Mouse (Mus musculus): ENCODE data around the gene Tpx2. TPM values are rescaled to one million over a fixed set of nuclear protein-coding genes. Genes with fewer than 3 reads are reported as not detected.

The Tpx2 gene
- polyA plus RNA-seq, 1 experiment from 2014 or later: 17.2 TPM

GRCm38 (mm10) chr2:152942898-152943515 is 95.2 kb downstream of the Tpx2 start:
- Histone ChIP-seq H3K4me1 (replicated peaks; ENCODE audit: control insufficient read depth, insufficient read depth, low read length) (peaks cover 15% of the 10 kb centered on the region), H3K9me3 (ENCODE audit: control insufficient read depth, low read length) (no peaks in the 10 kb centered on the region), H3K36me3 (replicated peaks; ENCODE audit: control insufficient read depth, insufficient read depth) (no peaks in the 10 kb centered on the region), H3K27me3 (ENCODE audit: control insufficient read depth, insufficient read depth, low read length) (peaks cover 67% of the 10 kb centered on the region), H3K4me3 (replicated peaks; ENCODE audit: low read length) (peak overlapping the region; percentile 46), H3K27ac (no peak overlapping the region), H3K9ac (peak overlapping the region; percentile 57), H3K4me2 (replicated peaks) (peak overlapping the region; percentile 97)
- DNase-seq (ENCODE audit: low spot score) (no peak), ATAC-seq (ENCODE audit: low FRiP score) (peak; percentile 46; the same call in 1 of the 2 replicates)
- under 1% methylated on average over 62 of the region's 65 CpGs for WGBS

GRCm38 (mm10) chr2:152943568-152943967 is 95.8 kb downstream of the Tpx2 start:
- no peak overlapping the region for H3K27ac ChIP-seq
- H3K27me3 ChIP-seq (ENCODE audit: control insufficient read depth, insufficient read depth, low read length): peaks cover 67% of the 10 kb centered on the region
- 11% methylated on average over 8 of the region's 8 CpGs for WGBS
- H3K4me3 ChIP-seq (replicated peaks; ENCODE audit: low read length): peak overlapping the region; percentile 46
- ATAC-seq (ENCODE audit: low FRiP score): no peak
- peaks cover 15% of the 10 kb centered on the region for H3K4me1 ChIP-seq (replicated peaks; ENCODE audit: control insufficient read depth, insufficient read depth, low read length)
- peak overlapping the region; percentile 57 for H3K9ac ChIP-seq
- no peaks in the 10 kb centered on the region for H3K36me3 ChIP-seq (replicated peaks; ENCODE audit: control insufficient read depth, insufficient read depth)
- no peak for DNase-seq (ENCODE audit: low spot score)
- H3K9me3 ChIP-seq (ENCODE audit: control insufficient read depth, low read length): no peaks in the 10 kb centered on the region
- H3K4me2 ChIP-seq (replicated peaks): peak overlapping the region; percentile 97

- H3K27me3 ChIP-seq (ENCODE audit: control insufficient read depth, insufficient read depth, low read length): peaks cover 67% of the 10 kb centered on the region
These were observed 96.2 kb downstream of the Tpx2 start for GRCm38 (mm10) chr2:152944013-152944412.

More at GRCm38 (mm10) chr2:152944013-152944412, 96.2 kb downstream of the Tpx2 start:
- H3K4me3 ChIP-seq (replicated peaks; ENCODE audit: low read length): no peak overlapping the region
- no peak overlapping the region for H3K4me2 ChIP-seq (replicated peaks)
- no peaks in the 10 kb centered on the region for H3K36me3 ChIP-seq (replicated peaks; ENCODE audit: control insufficient read depth, insufficient read depth)
- no peaks in the 10 kb centered on the region for H3K9me3 ChIP-seq (ENCODE audit: control insufficient read depth, low read length)
- ATAC-seq (ENCODE audit: low FRiP score) (no peak), DNase-seq (ENCODE audit: low spot score) (no peak)
- H3K27ac ChIP-seq: no peak overlapping the region
- H3K9ac ChIP-seq: no peak overlapping the region
- WGBS: 59% methylated on average over 9 of the region's 9 CpGs
- peaks cover 15% of the 10 kb centered on the region for H3K4me1 ChIP-seq (replicated peaks; ENCODE audit: control insufficient read depth, insufficient read depth, low read length)

Small RNAs within 50 kb of the gene (microRNA-seq; reads per million reads assigned to microRNA genes)
- 0.65 reads per million for gene Mir5622

Other genes with a start within 250 kb of the Tpx2 start
- not detected in 2 replicates for gene Defb45, start 248.6 kb upstream of the Tpx2 start, polyA plus RNA-seq (2014; fragmentation: Nextera tagmentation; extraction: Ambion mirVana)
- gene Defb36, start 243.6 kb upstream of the Tpx2 start, polyA plus RNA-seq (2014; fragmentation: Nextera tagmentation; extraction: Ambion mirVana): not detected in 2 replicates
- not detected in 2 replicates for gene Defb25, start 224.9 kb upstream of the Tpx2 start, polyA plus RNA-seq (2014; fragmentation: Nextera tagmentation; extraction: Ambion mirVana)
- 0.33 and 0.87 TPM in 2 replicates for gene Rem1, start 221.0 kb upstream of the Tpx2 start, polyA plus RNA-seq (2014; fragmentation: Nextera tagmentation; extraction: Ambion mirVana)
- 155 and 164 TPM in 2 replicates for gene H13, start 178.5 kb upstream of the Tpx2 start, polyA plus RNA-seq (2014; fragmentation: Nextera tagmentation; extraction: Ambion mirVana)
- 34.0 and 41.9 TPM in 2 replicates for gene Mcts2, start 160.9 kb upstream of the Tpx2 start, polyA plus RNA-seq (2014; fragmentation: Nextera tagmentation; extraction: Ambion mirVana)
- 56.5 and 68.0 TPM in 2 replicates for gene Id1, start 111.7 kb upstream of the Tpx2 start, polyA plus RNA-seq (2014; fragmentation: Nextera tagmentation; extraction: Ambion mirVana)
- 5.8 TPM in 2 replicates for gene Cox4i2, start 93.8 kb upstream of the Tpx2 start, polyA plus RNA-seq (2014; fragmentation: Nextera tagmentation; extraction: Ambion mirVana)
- gene Bcl2l1, start 16.2 kb upstream of the Tpx2 start, polyA plus RNA-seq (2014; fragmentation: Nextera tagmentation; extraction: Ambion mirVana): 155 and 165 TPM in 2 replicates
- not detected in 2 replicates for gene Mylk2, start 63.4 kb downstream of the Tpx2 start, polyA plus RNA-seq (2014; fragmentation: Nextera tagmentation; extraction: Ambion mirVana)
- gene Foxs1, start 85.2 kb downstream of the Tpx2 start, polyA plus RNA-seq (2014; fragmentation: Nextera tagmentation; extraction: Ambion mirVana): 3.5 and 4.9 TPM in 2 replicates
- gene Dusp15, start 103.7 kb downstream of the Tpx2 start, polyA plus RNA-seq (2014; fragmentation: Nextera tagmentation; extraction: Ambion mirVana): 8.8 and 11.0 TPM in 2 replicates
- gene Ttll9, start 114.5 kb downstream of the Tpx2 start, polyA plus RNA-seq (2014; fragmentation: Nextera tagmentation; extraction: Ambion mirVana): 8.0 and 11.2 TPM in 2 replicates
- 137 and 149 TPM in 2 replicates for gene Pdrg1, start 167.5 kb downstream of the Tpx2 start, polyA plus RNA-seq (2014; fragmentation: Nextera tagmentation; extraction: Ambion mirVana)
- 0.84 and 1.8 TPM in 2 replicates for gene Xkr7, start 183.9 kb downstream of the Tpx2 start, polyA plus RNA-seq (2014; fragmentation: Nextera tagmentation; extraction: Ambion mirVana)
- gene Ccm2l, start 218.0 kb downstream of the Tpx2 start, polyA plus RNA-seq (2014; fragmentation: Nextera tagmentation; extraction: Ambion mirVana): 1.7 and 2.4 TPM in 2 replicates

Measured in hindbrain, embryonic 14.5 days (tissue).